Mouse (Mus musculus) myocyte (in vitro differentiated cells): Measurements from ENCODE around the gene Eogt. TPM values are rescaled to one million over a fixed set of nuclear protein-coding genes. Genes with fewer than 3 reads are reported as not detected.

Experiments
- H3K27me3 ChIP-seq: one replicate; pipeline ENCODE4 v1.6.1; 2011; ENCODE audit not compliant: control insufficient read depth, insufficient read depth, insufficient read length
- H3K36me3 ChIP-seq: one replicate; pipeline ENCODE4 v1.6.1; 2011; ENCODE audit not compliant: control insufficient read depth, insufficient read depth
- H3K4me2 ChIP-seq: one replicate; pipeline ENCODE4 v1.6.1; 2011; ENCODE audit warnings: low read depth, control low read depth
- H3K4me3 ChIP-seq: one replicate; pipeline ENCODE4 v1.5.1; 2011; ENCODE audit warnings: mild to moderate bottlenecking, control low read depth, moderate library complexity
- H3K79me2 ChIP-seq: one replicate; pipeline ENCODE4 v1.6.1; 2011; ENCODE audit not compliant: control insufficient read depth, insufficient read depth
- H3ac ChIP-seq: one replicate; pipeline ENCODE4 v1.6.1; 2011; ENCODE audit not compliant: control insufficient read depth, insufficient read length
- CEBPB ChIP-seq: IDR thresholded peaks from 2 replicates; pipeline ENCODE4 v1.6.1; 2011; ENCODE audit warnings: mild to moderate bottlenecking, moderate library complexity; ENCODE audit not compliant: poor library complexity, insufficient read depth, severe bottlenecking
- E2F4 ChIP-seq: IDR thresholded peaks from one replicate; pipeline ENCODE4 v1.6.1; 2011; ENCODE audit warnings: mild to moderate bottlenecking, control low read depth, moderate library complexity; ENCODE audit not compliant: insufficient read depth
- MAX ChIP-seq: IDR thresholded peaks from one replicate; pipeline ENCODE4 v1.6.1; 2011; ENCODE audit warnings: low read depth, mild to moderate bottlenecking, control low read depth
- MYOD1 ChIP-seq, 3 experiments: IDR thresholded peaks; one replicate each; pipeline ENCODE4 v1.6.1; 2011; ENCODE audit warnings: control low read depth in 2 of 3, low read depth in 2 of 3, mild to moderate bottlenecking in 2 of 3, moderate library complexity in 1 of 3; ENCODE audit not compliant: insufficient read length in 2 of 3, control insufficient read depth in 1 of 3
- MYOG ChIP-seq, 3 experiments: IDR thresholded peaks; one replicate each; pipeline ENCODE4 v1.6.1; 2011; ENCODE audit warnings: control low read depth in 2 of 3, low read depth in 2 of 3, mild to moderate bottlenecking in 2 of 3; ENCODE audit not compliant: insufficient read length in 2 of 3, control insufficient read depth in 1 of 3, insufficient read depth in 1 of 3
- POLR2A ChIP-seq: IDR thresholded peaks from one replicate; pipeline ENCODE4 v1.6.1; 2011; ENCODE audit warnings: low read depth, mild to moderate bottlenecking, control low read depth, moderate library complexity; ENCODE audit not compliant: insufficient read length
- POLR2AphosphoS2 ChIP-seq: IDR thresholded peaks from one replicate; pipeline ENCODE4 v1.6.1; 2011; ENCODE audit warnings: low read depth, control low read depth; ENCODE audit not compliant: insufficient read length
- REST ChIP-seq: IDR thresholded peaks from one replicate; pipeline ENCODE4 v1.6.1; 2011; ENCODE audit warnings: mild to moderate bottlenecking, control low read depth, moderate library complexity; ENCODE audit not compliant: insufficient read depth, insufficient read length
- SRF ChIP-seq: IDR thresholded peaks from one replicate; pipeline ENCODE4 v1.6.1; 2011; ENCODE audit warnings: low read depth; ENCODE audit not compliant: control insufficient read depth, insufficient read length
- TCF12 ChIP-seq: IDR thresholded peaks from one replicate; pipeline ENCODE4 v1.6.1; 2011; ENCODE audit warnings: mild to moderate bottlenecking, control low read depth; ENCODE audit not compliant: poor library complexity, insufficient read depth, severe bottlenecking
- TCF3 ChIP-seq: IDR thresholded peaks from one replicate; pipeline ENCODE4 v1.6.1; 2011; ENCODE audit warnings: low read depth, control low read depth; ENCODE audit not compliant: insufficient read length
- USF1 ChIP-seq: IDR thresholded peaks from one replicate; pipeline ENCODE4 v1.6.1; 2011; ENCODE audit warnings: low read depth, mild to moderate bottlenecking, control low read depth, moderate library complexity
- polyA plus RNA-seq: library from polyadenylated mRNA; unstranded; fragments of >200 nt; fragmentation: generic; extraction: Trizol; gene quantifications from one replicate; pipeline ENCODE4 v1.2.1, GENCODE M21; 2012; ENCODE audit warnings: missing spikeins

Eogt gene
- polyA plus RNA-seq, 1 experiment = 4.4 TPM

- Histone ChIP-seq H3K4me3 (no peak overlapping the region), H3ac (no peak overlapping the region), H3K79me2 (peaks cover 5% of the 10 kb centered on the region), H3K36me3 (peaks cover 26% of the 10 kb centered on the region), H3K27me3 (no peaks in the 10 kb centered on the region), H3K4me2 (no peak overlapping the region)
- no peak for TF ChIP-seq TCF3
- TF ChIP-seq MYOD1 (IDR thresholded peaks at IDR 0.05; ENCODE audit: control insufficient read depth in 1 of 3, insufficient read length in 2 of 3, low read depth in 2 of 3) = no peak
- no peak for TF ChIP-seq TCF12
- no peak for TF ChIP-seq E2F4
- TF ChIP-seq REST = no peak
- TF ChIP-seq MYOG (IDR thresholded peaks at IDR 0.05; ENCODE audit: control insufficient read depth in 1 of 3, insufficient read depth in 1 of 3, insufficient read length in 2 of 3, low read depth in 2 of 3) = no peak
- no peak for TF ChIP-seq MAX
- no peak for TF ChIP-seq CEBPB
- no peak for TF ChIP-seq POLR2AphosphoS2
Measured at GRCm38 (mm10) chr6:97150156-97150555, 1.2 kb upstream of the Eogt start.

- TF ChIP-seq E2F4 (no peak), REST (no peak), CEBPB (no peak), SRF (no peak), POLR2AphosphoS2 (no peak), POLR2A (no peak), MAX (no peak)
- peaks cover 28% of the 10 kb centered on the region for H3K36me3 ChIP-seq
- H3K4me3 ChIP-seq = peak overlapping the region; percentile 42
- no peaks in the 10 kb centered on the region for H3K27me3 ChIP-seq
- H3K4me2 ChIP-seq = no peak overlapping the region
- peaks cover 5% of the 10 kb centered on the region for H3K79me2 ChIP-seq
- H3ac ChIP-seq = no peak overlapping the region
Measured at GRCm38 (mm10) chr6:97149721-97150120, 739 bp upstream of the Eogt start.

GRCm38 (mm10) chr6:97147755-97148382 is 1.1 kb downstream of the Eogt start:
- TF ChIP-seq TCF3 (no peak), POLR2AphosphoS2 (no peak), SRF (no peak), POLR2A (no peak), MYOD1 (IDR thresholded peaks at IDR 0.05; ENCODE audit: control insufficient read depth in 1 of 3, insufficient read length in 2 of 3, low read depth in 2 of 3) (no peak), REST (no peak), MYOG (IDR thresholded peaks at IDR 0.05; ENCODE audit: control insufficient read depth in 1 of 3, insufficient read depth in 1 of 3, insufficient read length in 2 of 3, low read depth in 2 of 3) (no peak), MAX (no peak), E2F4 (no peak), CEBPB (no peak), USF1 (no peak), TCF12 (no peak)
- H3K27me3 ChIP-seq = no peaks in the 10 kb centered on the region
- H3K4me3 ChIP-seq = peak overlapping the region; percentile 42
- peaks cover 5% of the 10 kb centered on the region for H3K79me2 ChIP-seq
- H3K4me2 ChIP-seq = peak overlapping the region; percentile 92
- peaks cover 14% of the 10 kb centered on the region for H3K36me3 ChIP-seq
- H3ac ChIP-seq = peak overlapping the region; percentile 29

- no peaks in the 10 kb centered on the region for H3K27me3 ChIP-seq
- H3ac ChIP-seq = no peak overlapping the region
- H3K36me3 ChIP-seq = peaks cover 8% of the 10 kb centered on the region
- H3K4me3 ChIP-seq = no peak overlapping the region
- H3K79me2 ChIP-seq = peaks cover 5% of the 10 kb centered on the region
- no peak overlapping the region for H3K4me2 ChIP-seq
- no peak for TF ChIP-seq MAX
- no peak for TF ChIP-seq POLR2AphosphoS2
- no peak for TF ChIP-seq POLR2A
- no peak for TF ChIP-seq CEBPB
- TF ChIP-seq MYOG (IDR thresholded peaks at IDR 0.05; ENCODE audit: control insufficient read depth in 1 of 3, insufficient read depth in 1 of 3, insufficient read length in 2 of 3, low read depth in 2 of 3) = no peak
- no peak for TF ChIP-seq TCF3
- TF ChIP-seq REST = no peak
- no peak for TF ChIP-seq TCF12
- no peak for TF ChIP-seq MYOD1 (IDR thresholded peaks at IDR 0.05; ENCODE audit: control insufficient read depth in 1 of 3, insufficient read length in 2 of 3, low read depth in 2 of 3)
- no peak for TF ChIP-seq USF1
- TF ChIP-seq SRF = no peak
- no peak for TF ChIP-seq E2F4
Measured at GRCm38 (mm10) chr6:97145156-97145555, 3.8 kb downstream of the Eogt start.

- no peak overlapping the region for H3K4me2 ChIP-seq
- H3K27me3 ChIP-seq = no peaks in the 10 kb centered on the region
- peaks cover 5% of the 10 kb centered on the region for H3K79me2 ChIP-seq
- TF ChIP-seq SRF = no peak
- no peak for TF ChIP-seq MAX
- no peak for TF ChIP-seq USF1
- no peak for TF ChIP-seq TCF12
- no peak for TF ChIP-seq MYOG (IDR thresholded peaks at IDR 0.05; ENCODE audit: control insufficient read depth in 1 of 3, insufficient read depth in 1 of 3, insufficient read length in 2 of 3, low read depth in 2 of 3)
- no peak for TF ChIP-seq CEBPB
- no peak for TF ChIP-seq REST
- no peak for TF ChIP-seq TCF3
- TF ChIP-seq POLR2AphosphoS2 = no peak
- TF ChIP-seq MYOD1 (IDR thresholded peaks at IDR 0.05; ENCODE audit: control insufficient read depth in 1 of 3, insufficient read length in 2 of 3, low read depth in 2 of 3) = no peak
- no peak for TF ChIP-seq POLR2A
- H3ac ChIP-seq = no peak overlapping the region
- H3K4me3 ChIP-seq = no peak overlapping the region
- H3K36me3 ChIP-seq = peaks cover 8% of the 10 kb centered on the region
Measured at GRCm38 (mm10) chr6:97144359-97144758, 4.6 kb downstream of the Eogt start.
